25 mouse cellular contexts compared by ENCODE assay signal in the genomic region with DNA sequence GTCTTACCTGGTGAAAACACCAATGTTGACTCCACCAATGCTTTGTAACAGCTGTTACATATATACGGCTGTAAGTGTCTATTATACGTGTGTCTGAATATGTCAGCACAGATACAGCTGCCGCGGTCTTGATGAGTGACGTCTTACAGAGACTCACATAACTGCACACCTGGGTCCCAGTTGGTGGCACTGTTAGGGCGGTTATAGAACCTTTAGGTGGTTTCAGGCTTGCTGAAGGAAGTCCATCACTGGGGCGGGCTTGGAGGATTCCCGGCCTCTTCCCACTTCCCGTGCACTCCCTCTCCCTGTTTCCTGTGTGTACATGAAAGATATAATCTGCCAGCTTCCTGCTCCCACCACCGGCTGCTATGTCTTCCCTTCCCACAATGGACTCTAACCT. TPM values are rescaled to one million over a fixed set of nuclear protein-coding genes. Genes with fewer than 3 reads are reported as not detected.
DNase-seq lines count a peak whose midpoint lies in the region; ATAC-seq and TF ChIP-seq lines count a peak whose summit lies in the region.
"Had no signal": no experiment of that assay in that cellular context is flagged by ENCODE, and none has a peak within 500 bp of the region (broad histone marks: within the 10 kb centered on the region; RNA-seq: fewer than 3 reads in every experiment).

No protein-coding gene starts in this region.

- 0 out of 2 replicates have a peak, but pooled peaks cover 2% of the 10 kb centered on the region for H3K9me3 ChIP-seq in heart, embryonic 15.5 days (replicated peaks)
- H3K9me3 ChIP-seq in lung, embryonic 14.5 days (ENCODE audit: low read depth, low read length): 0 out of 2 replicates have a peak, but pooled peaks cover 2% of the 10 kb centered on the region
- H3K9me3 ChIP-seq: embryonic facial prominence, embryonic 13.5 days had no signal

- no peak overlapping the region for H3K4me2 ChIP-seq in heart, embryonic 15.5 days
- H3K4me2 ChIP-seq in lung, embryonic 14.5 days: no peak overlapping the region
- H3K4me2 ChIP-seq: embryonic facial prominence, embryonic 13.5 days; forebrain, embryonic 12.5 days; heart, embryonic 11.5 days; hindbrain, embryonic 12.5 days had no signal

- 0 out of 2 replicates have a peak, but pooled peaks have one; percentile 14 for ATAC-seq in heart, embryonic 15.5 days (replicated peaks; ENCODE audit: insufficient number of reproducible peaks, insufficient read depth, low FRiP score, low read depth)
- no peak for ATAC-seq in lung, embryonic 14.5 days (ENCODE audit: insufficient read depth)
- ATAC-seq in activated CD4-positive, CD25-positive, alpha-beta regulatory T cell, adult 4 months: peak; percentile 9
- ATAC-seq: forebrain, embryonic 16.5 days; hindbrain, postnatal 0 days; Patski had no signal

- no peak for DNase-seq in heart, postnatal 14 days
- peak; percentile 26 for DNase-seq in lung, embryonic 14.5 days
- no peak for DNase-seq in lung, adult 18-20 months
- peak; percentile 21 for DNase-seq in thymus, postnatal 14 days
- DNase-seq in thymus, postnatal 25 days: no peak
- no peak for DNase-seq in right cerebral cortex, postnatal 14 days
- DNase-seq: adrenal gland, adult 2 months; adrenal gland, postnatal 25 days; B cell, adult 2 months; cerebellum, adult 18-20 months; cerebellum, adult 9-11 months; cerebellum, postnatal 36 days; gastrocnemius, adult 2 months; gastrocnemius, postnatal 25 days; heart, postnatal 4 days had no signal

- H3K9ac ChIP-seq in heart, embryonic 15.5 days: no peak overlapping the region
- no peak overlapping the region for H3K9ac ChIP-seq in lung, embryonic 14.5 days
- H3K9ac ChIP-seq: embryonic facial prominence, embryonic 13.5 days; forebrain, embryonic 12.5 days; hindbrain, embryonic 12.5 days had no signal

- no peak for TF ChIP-seq CTCF in lung, embryonic 14.5 days (IDR thresholded peaks at IDR 0.05; ENCODE audit: low read depth)

- no peak overlapping the region for H3K27ac ChIP-seq in heart, embryonic 15.5 days
- H3K27ac ChIP-seq in lung, embryonic 14.5 days (ENCODE audit: low read depth): no peak overlapping the region
- H3K27ac ChIP-seq: embryonic facial prominence, embryonic 13.5 days; forebrain, embryonic 12.5 days; gastrocnemius, adult 2 months; hindbrain, embryonic 12.5 days; hindbrain, postnatal 0 days had no signal

- H3K4me1 ChIP-seq in heart, embryonic 15.5 days (replicated peaks): peaks cover 7% of the 10 kb centered on the region
- H3K4me1 ChIP-seq in lung, embryonic 14.5 days (ENCODE audit: insufficient read depth): no peaks in the 10 kb centered on the region
- H3K4me1 ChIP-seq: embryonic facial prominence, embryonic 13.5 days; forebrain, embryonic 12.5 days; hindbrain, embryonic 12.5 days had no signal

- H3K36me3 ChIP-seq in heart, embryonic 15.5 days: peaks cover 7% of the 10 kb centered on the region
- H3K36me3 ChIP-seq in lung, embryonic 14.5 days (ENCODE audit: insufficient read depth): peaks cover 13% of the 10 kb centered on the region; the same call in 1 of the 2 replicates

- H3K27me3 ChIP-seq in heart, embryonic 15.5 days: no peaks in the 10 kb centered on the region
- no peaks in the 10 kb centered on the region for H3K27me3 ChIP-seq in lung, embryonic 14.5 days (ENCODE audit: insufficient read depth, low read length)
- H3K27me3 ChIP-seq: CH12.LX; embryonic facial prominence, embryonic 13.5 days; forebrain, embryonic 12.5 days; hindbrain, embryonic 12.5 days; Patski had no signal

- WGBS in heart, embryonic 15.5 days: 66% methylated on average over 10 of the region's 10 CpGs
- 72% methylated on average over 10 of the region's 10 CpGs for WGBS in lung, embryonic 14.5 days

- intact Hi-C loops in heart, postnatal 14 days (cut with DNase I): no loop called here

- H3K4me3 ChIP-seq in heart, embryonic 15.5 days: no peak overlapping the region
- H3K4me3 ChIP-seq in lung, embryonic 14.5 days (ENCODE audit: low read depth, low read length): no peak overlapping the region
- H3K4me3 ChIP-seq: embryonic facial prominence, embryonic 13.5 days; forebrain, embryonic 12.5 days; gastrocnemius, adult 2 months; hindbrain, embryonic 12.5 days had no signal

RNA-seq across cellular contexts. Expression of a gene that starts 34.4 kb away (rescaled TPM):
- 19.1 and 26.1 TPM in 2 replicates for polyA plus RNA-seq in heart, embryonic 15.5 days (2015; fragmentation: Nextera tagmentation; extraction: Ambion mirVana)
- total RNA-seq in heart, postnatal 14 days (2021): 10 to 100 TPM; 28.7 to 29.2 TPM
- polyA plus RNA-seq in lung, embryonic 14.5 days (2014; fragmentation: Nextera tagmentation; extraction: Ambion mirVana): 53.1 and 55.2 TPM in 2 replicates
- 10 to 100 TPM; 31.6 to 41.4 TPM for polyA plus RNA-seq in activated CD4-positive, CD25-positive, alpha-beta regulatory T cell, adult 4 months (2017; shearing (Covaris generic))
- total RNA-seq: CH12.LX had no signal

Comparison
In these comparisons a context has a peak if more than half of its experiments do, and no peak if none do; other contexts are left out.
1. DNase-seq: peak in lung, embryonic 14.5 days (single experiment) and thymus, postnatal 14 days (single experiment); none in heart, postnatal 14 days (0 of 2), lung, adult 18-20 months (0 of 2), thymus, postnatal 25 days (single experiment) and right cerebral cortex, postnatal 14 days (single experiment).